Mouse (Mus musculus) frontal cortex, postnatal 25 days (tissue): ENCODE results near the gene Mamstr.

Experiments
- DNase-seq, 2 experiments: peaks; one replicate each; pipeline ENCODE4 v3.0.0; 2022; ENCODE audit warnings: low spot score in 2 of 2

Mamstr gene

DNA sequence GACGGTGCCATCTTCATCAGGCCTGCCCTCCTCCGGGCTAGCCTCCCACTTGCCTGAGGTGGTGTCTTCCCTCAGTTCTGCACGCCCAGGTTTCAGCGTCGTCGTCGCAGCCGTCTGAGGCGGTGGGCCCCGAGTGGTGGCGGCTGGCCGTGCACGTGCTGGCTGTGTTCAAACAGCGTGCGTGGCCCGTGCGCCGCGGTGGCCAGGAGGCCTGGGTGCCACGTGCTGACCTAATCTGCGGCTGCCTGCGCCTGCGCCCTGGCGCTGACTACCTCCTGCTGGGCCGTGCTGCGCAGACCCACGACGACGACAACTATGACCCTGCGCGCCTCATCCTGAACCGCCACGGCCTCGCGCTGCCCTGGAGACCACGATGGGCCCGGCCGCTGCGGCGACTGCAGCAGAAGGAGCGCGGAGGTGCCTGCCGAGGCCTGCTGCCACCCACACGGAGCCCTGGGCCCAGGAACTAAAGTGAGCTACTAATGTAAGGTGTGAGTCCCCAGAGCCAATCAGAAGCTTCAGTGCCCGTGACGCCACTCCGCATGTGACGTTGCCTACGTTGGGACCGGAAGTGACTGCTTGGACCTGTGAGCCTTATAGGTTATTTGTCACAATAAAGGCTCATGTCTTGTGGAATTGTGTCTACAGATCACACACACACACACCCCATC is 54.3 kb downstream of the Mamstr start, which contains the start of gene Sec1:
Gene Sec1 (minus strand): TSS at position 482 of the 671 bp plus-strand sequence.
- no peak for DNase-seq

DNA sequence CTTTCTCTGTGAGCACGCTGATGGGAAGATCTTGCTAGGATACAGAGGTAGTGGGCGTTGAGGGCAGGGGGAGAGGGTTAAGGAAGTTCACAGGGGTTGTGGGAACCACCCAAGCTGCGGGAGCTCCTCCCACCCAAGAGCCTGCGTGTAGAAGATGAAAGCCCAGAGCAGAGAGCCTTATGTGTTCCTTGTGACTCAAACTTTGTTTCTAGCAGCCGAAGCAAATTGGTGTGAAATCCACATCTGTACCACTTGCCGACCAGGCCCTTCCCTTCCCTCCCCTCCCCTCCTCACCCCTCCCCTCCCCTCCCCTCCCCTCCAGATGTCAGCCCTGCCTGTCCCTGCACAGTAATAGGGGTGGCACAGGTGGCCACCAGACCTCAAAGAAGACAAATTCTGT is 55.3 kb downstream of the Mamstr start:
- no peak for DNase-seq
